Mouse (Mus musculus) myocyte (in vitro differentiated cells): Measurements from ENCODE around the gene Swt1.
"Not testable (repeated sequence)": the region's sequence is repeated elsewhere in the genome, so short reads cannot be mapped to it uniquely, and the experiment has no call there.

Source experiments
- CEBPB ChIP-seq: IDR thresholded peaks from 2 replicates; pipeline ENCODE4 v1.6.1; 2011; ENCODE audit warnings: mild to moderate bottlenecking, moderate library complexity; ENCODE audit not compliant: poor library complexity, insufficient read depth, severe bottlenecking
- MAX ChIP-seq: IDR thresholded peaks from one replicate; pipeline ENCODE4 v1.6.1; 2011; ENCODE audit warnings: low read depth, mild to moderate bottlenecking, control low read depth
- POLR2A ChIP-seq: IDR thresholded peaks from one replicate; pipeline ENCODE4 v1.6.1; 2011; ENCODE audit warnings: low read depth, mild to moderate bottlenecking, control low read depth, moderate library complexity; ENCODE audit not compliant: insufficient read length
- POLR2AphosphoS2 ChIP-seq: IDR thresholded peaks from one replicate; pipeline ENCODE4 v1.6.1; 2011; ENCODE audit warnings: low read depth, control low read depth; ENCODE audit not compliant: insufficient read length
- SRF ChIP-seq: IDR thresholded peaks from one replicate; pipeline ENCODE4 v1.6.1; 2011; ENCODE audit warnings: low read depth; ENCODE audit not compliant: control insufficient read depth, insufficient read length
- TCF12 ChIP-seq: IDR thresholded peaks from one replicate; pipeline ENCODE4 v1.6.1; 2011; ENCODE audit warnings: mild to moderate bottlenecking, control low read depth; ENCODE audit not compliant: poor library complexity, insufficient read depth, severe bottlenecking
- USF1 ChIP-seq: IDR thresholded peaks from one replicate; pipeline ENCODE4 v1.6.1; 2011; ENCODE audit warnings: low read depth, mild to moderate bottlenecking, control low read depth, moderate library complexity

- not testable (repeated sequence) for TF ChIP-seq POLR2A, SRF, CEBPB, TCF12, USF1, MAX, POLR2AphosphoS2
Measured at GRCm38 (mm10) chr1:151348293-151348692, 80.0 kb downstream of the Swt1 start.
